18 mouse cellular contexts compared by ENCODE assay signal in genomic region chr9:35238915-35239571, GRCm38 (mm10). TPM values are rescaled to one million over a fixed set of nuclear protein-coding genes. Genes with fewer than 3 reads are reported as not detected.
DNase-seq lines count a peak whose midpoint lies in the region; ATAC-seq and TF ChIP-seq lines count a peak whose summit lies in the region.
"Had no signal": no experiment of that assay in that cellular context is flagged by ENCODE, and none has a peak within 500 bp of the region (broad histone marks: within the 10 kb centered on the region; RNA-seq: fewer than 3 reads in every experiment).

No protein-coding gene starts in this region.

- TF ChIP-seq POLR2A in brain, embryonic 14.5 days (IDR thresholded peaks at IDR 0.05; ENCODE audit: borderline replicate concordance, extremely low read depth, insufficient read depth, insufficient read length, poor library complexity, severe bottlenecking): no peak

- no peaks in the 10 kb centered on the region for H3K9me3 ChIP-seq in heart, embryonic 15.5 days (replicated peaks)
- no peaks in the 10 kb centered on the region for H3K9me3 ChIP-seq in lung, embryonic 14.5 days (ENCODE audit: low read depth, low read length)
- H3K9me3 ChIP-seq: embryonic facial prominence, embryonic 15.5 days; neural tube, embryonic 12.5 days had no signal

- intact Hi-C loops in heart, postnatal 25 days (cut with DNase I): no loop called here

- no peak overlapping the region for H3K4me3 ChIP-seq in heart, embryonic 15.5 days
- no peak overlapping the region for H3K4me3 ChIP-seq in lung, embryonic 14.5 days (ENCODE audit: low read depth, low read length)
- H3K4me3 ChIP-seq: embryonic facial prominence, embryonic 15.5 days; neural tube, embryonic 12.5 days had no signal

- 0 out of 2 replicates have a peak, but pooled peaks have one; percentile 13 for ATAC-seq in frontal cortex, adult (ENCODE audit: low TSS enrichment)
- peak; percentile 62; the same call in 1 of the 2 replicates for ATAC-seq in heart, embryonic 15.5 days (replicated peaks; ENCODE audit: insufficient number of reproducible peaks, insufficient read depth, low FRiP score, low read depth)
- ATAC-seq in lung, embryonic 14.5 days (ENCODE audit: insufficient read depth): peak; percentile 49; the same call in 1 of the 2 replicates

- no peak overlapping the region for H3K27ac ChIP-seq in heart, embryonic 15.5 days
- H3K27ac ChIP-seq in lung, embryonic 14.5 days (ENCODE audit: low read depth): no peak overlapping the region
- H3K27ac ChIP-seq: embryonic facial prominence, embryonic 15.5 days; hindbrain, embryonic 14.5 days; macrophage; neural tube, embryonic 12.5 days had no signal

- no peak for DNase-seq in frontal cortex, postnatal 25 days (ENCODE audit: low spot score in 2 of 2)
- no peak for DNase-seq in heart, postnatal 25 days (ENCODE audit: low spot score)
- peak; percentile 7 for DNase-seq in brain, embryonic 14.5 days (ENCODE audit: low read depth)
- peak; percentile 3 for DNase-seq in lung, embryonic 14.5 days
- no peak for DNase-seq in thymus, postnatal 25 days
- DNase-seq in thymus, postnatal 36 days: no peak
- DNase-seq: cerebellum, postnatal 25 days; kidney, adult 18-20 months; kidney, postnatal 4 days; left cerebral cortex, postnatal 4 days; midbrain, embryonic 14.5 days had no signal

- no peak overlapping the region for H3K9ac ChIP-seq in heart, embryonic 15.5 days
- no peak overlapping the region for H3K9ac ChIP-seq in lung, embryonic 14.5 days
- H3K9ac ChIP-seq: embryonic facial prominence, embryonic 15.5 days; hindbrain, embryonic 14.5 days; neural tube, embryonic 12.5 days had no signal

- no peaks in the 10 kb centered on the region for H3K27me3 ChIP-seq in heart, embryonic 15.5 days
- no peaks in the 10 kb centered on the region for H3K27me3 ChIP-seq in lung, embryonic 14.5 days (ENCODE audit: insufficient read depth, low read length)
- H3K27me3 ChIP-seq: embryonic facial prominence, embryonic 15.5 days; neural tube, embryonic 12.5 days had no signal

- 47% methylated on average over 6 of the region's 6 CpGs for WGBS in heart, embryonic 15.5 days
- WGBS in lung, embryonic 14.5 days: 40% methylated on average over 6 of the region's 6 CpGs

- no peaks in the 10 kb centered on the region for H3K4me1 ChIP-seq in heart, embryonic 15.5 days (replicated peaks)
- no peaks in the 10 kb centered on the region for H3K4me1 ChIP-seq in lung, embryonic 14.5 days (ENCODE audit: insufficient read depth)
- H3K4me1 ChIP-seq: embryonic facial prominence, embryonic 15.5 days; neural tube, embryonic 12.5 days had no signal

- H3K36me3 ChIP-seq in heart, embryonic 15.5 days: no peaks in the 10 kb centered on the region
- H3K36me3 ChIP-seq in lung, embryonic 14.5 days (ENCODE audit: insufficient read depth): peaks cover 4% of the 10 kb centered on the region

- H3K4me2 ChIP-seq in heart, embryonic 15.5 days: no peak overlapping the region
- H3K4me2 ChIP-seq in lung, embryonic 14.5 days: no peak overlapping the region
- H3K4me2 ChIP-seq: embryonic facial prominence, embryonic 15.5 days; hindbrain, embryonic 14.5 days; liver, embryonic 11.5 days; neural tube, embryonic 12.5 days had no signal

- TF ChIP-seq CTCF in brain, embryonic 14.5 days (IDR thresholded peaks at IDR 0.05; ENCODE audit: borderline replicate concordance, extremely low read depth, insufficient read depth, insufficient read length): no peak
- TF ChIP-seq CTCF in lung, embryonic 14.5 days (IDR thresholded peaks at IDR 0.05; ENCODE audit: low read depth): no peak

RNA-seq across cellular contexts. Expression of gene Foxred1, which starts 28.2 kb away (rescaled TPM):
- 65.8 and 67.0 TPM in 2 replicates for polyA plus RNA-seq in heart, embryonic 15.5 days (2015; fragmentation: Nextera tagmentation; extraction: Ambion mirVana)
- total RNA-seq in heart, postnatal 25 days (2021): 10 to 100 TPM; 94.3 to 94.4 TPM
- polyA plus RNA-seq in brain, embryonic 14.5 days (2012; rRNA removed): 48.1 and 63.1 TPM in 2 replicates
- 39.6 and 41.1 TPM in 2 replicates for polyA plus RNA-seq in lung, embryonic 14.5 days (2014; fragmentation: Nextera tagmentation; extraction: Ambion mirVana)

RNA-seq across cellular contexts. Expression of gene Fam118b, which starts 28.6 kb away (rescaled TPM):
- polyA plus RNA-seq in heart, embryonic 15.5 days (2015; fragmentation: Nextera tagmentation; extraction: Ambion mirVana): 23.2 and 26.3 TPM in 2 replicates
- total RNA-seq in heart, postnatal 25 days (2021): 10 to 100 TPM; 15.0 to 15.9 TPM
- 42.5 and 56.3 TPM in 2 replicates for polyA plus RNA-seq in brain, embryonic 14.5 days (2012; rRNA removed)
- polyA plus RNA-seq in lung, embryonic 14.5 days (2014; fragmentation: Nextera tagmentation; extraction: Ambion mirVana): 37.9 and 40.4 TPM in 2 replicates

RNA-seq across cellular contexts. Expression of gene Rpusd4, which starts 28.6 kb away (rescaled TPM):
- 20.2 and 23.4 TPM in 2 replicates for polyA plus RNA-seq in heart, embryonic 15.5 days (2015; fragmentation: Nextera tagmentation; extraction: Ambion mirVana)
- total RNA-seq in heart, postnatal 25 days (2021): 10 to 100 TPM; 11.5 to 13.0 TPM
- 16.3 and 16.4 TPM in 2 replicates for polyA plus RNA-seq in brain, embryonic 14.5 days (2012; rRNA removed)
- polyA plus RNA-seq in lung, embryonic 14.5 days (2014; fragmentation: Nextera tagmentation; extraction: Ambion mirVana): 29.7 and 30.9 TPM in 2 replicates

RNA-seq across cellular contexts. Expression of gene Tirap, which starts 39.0 kb away (rescaled TPM):
- polyA plus RNA-seq in heart, embryonic 15.5 days (2015; fragmentation: Nextera tagmentation; extraction: Ambion mirVana): 7.6 and 9.8 TPM in 2 replicates
- total RNA-seq in heart, postnatal 25 days (2021): 1 to 10 TPM; 6.1 to 6.5 TPM
- 4.5 and 4.9 TPM in 2 replicates for polyA plus RNA-seq in brain, embryonic 14.5 days (2012; rRNA removed)
- 11.6 and 12.0 TPM in 2 replicates for polyA plus RNA-seq in lung, embryonic 14.5 days (2014; fragmentation: Nextera tagmentation; extraction: Ambion mirVana)

RNA-seq across cellular contexts. Expression of gene Srpr, which starts 39.1 kb away (rescaled TPM):
- 89.5 and 96.8 TPM in 2 replicates for polyA plus RNA-seq in heart, embryonic 15.5 days (2015; fragmentation: Nextera tagmentation; extraction: Ambion mirVana)
- total RNA-seq in heart, postnatal 25 days (2021): 100 to 1,000 TPM in 1 of 2 experiments, 10 to 100 TPM in 1; 87.9 to 100 TPM
- 43.2 and 51.3 TPM in 2 replicates for polyA plus RNA-seq in brain, embryonic 14.5 days (2012; rRNA removed)
- polyA plus RNA-seq in lung, embryonic 14.5 days (2014; fragmentation: Nextera tagmentation; extraction: Ambion mirVana): 129 and 133 TPM in 2 replicates

Comparison
In these comparisons a context has a peak if more than half of its experiments do, and no peak if none do; other contexts are left out.
1. DNase-seq: peak in brain, embryonic 14.5 days (single experiment) and lung, embryonic 14.5 days (single experiment); none in frontal cortex, postnatal 25 days (0 of 2), heart, postnatal 25 days (single experiment), thymus, postnatal 25 days (single experiment) and thymus, postnatal 36 days (0 of 2).
2. Peak in every context shown above with its lines, with median percentiles within 50 percentile points of each other: ATAC-seq.